Mouse (Mus musculus): Measurements from ENCODE around the gene Mettl2. TPM values are rescaled to one million over a fixed set of nuclear protein-coding genes. Genes with fewer than 3 reads are reported as not detected.

Mettl2 gene
- 18.0 TPM for polyA plus RNA-seq (2014; fragmentation: Illumina TruSeq; extraction: RNeasy Lipid Tissue Mini Kit (QIAGEN cat#74804); ENCODE audit: low read depth, low replicate concordance)

DNA sequence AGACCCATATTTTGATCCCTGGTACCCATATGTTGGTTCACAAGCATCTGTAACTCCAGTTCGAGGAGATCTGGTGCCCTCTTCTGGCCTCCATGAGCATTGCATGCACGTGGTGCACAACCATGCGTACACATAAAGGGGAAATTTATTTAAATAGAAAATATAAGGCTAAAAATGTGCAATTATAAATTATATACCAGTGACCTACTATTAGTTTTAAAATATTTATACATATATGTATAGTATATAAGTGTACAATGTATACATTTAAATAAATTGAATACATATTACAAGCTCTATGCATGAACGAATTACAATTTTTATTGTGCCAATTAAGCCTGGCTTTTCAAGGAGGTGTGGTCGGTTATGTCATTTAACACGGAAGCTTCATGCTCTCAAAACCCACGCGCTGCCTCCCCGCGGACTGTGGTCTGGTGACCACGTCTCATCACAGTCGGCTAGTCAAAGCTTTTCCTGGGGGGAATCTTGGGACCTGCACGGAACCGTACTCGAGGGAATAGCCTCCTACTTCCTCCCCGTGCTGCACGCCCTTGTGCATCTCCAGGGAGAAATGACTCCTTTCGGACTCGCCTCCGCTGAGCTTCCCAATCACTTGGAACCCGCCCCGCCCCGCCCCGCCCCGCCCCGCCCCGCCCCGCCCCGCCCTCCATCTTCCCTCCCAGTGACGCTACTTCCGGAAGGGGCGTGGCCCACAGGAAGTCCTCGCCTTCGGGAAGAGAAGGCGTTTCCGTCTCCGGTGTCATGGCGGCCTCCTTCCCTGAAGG, at the start of gene Mettl2:
Gene Mettl2, plus strand, starts transcription at position 691 of the 785 bp plus-strand sequence.

DNA sequence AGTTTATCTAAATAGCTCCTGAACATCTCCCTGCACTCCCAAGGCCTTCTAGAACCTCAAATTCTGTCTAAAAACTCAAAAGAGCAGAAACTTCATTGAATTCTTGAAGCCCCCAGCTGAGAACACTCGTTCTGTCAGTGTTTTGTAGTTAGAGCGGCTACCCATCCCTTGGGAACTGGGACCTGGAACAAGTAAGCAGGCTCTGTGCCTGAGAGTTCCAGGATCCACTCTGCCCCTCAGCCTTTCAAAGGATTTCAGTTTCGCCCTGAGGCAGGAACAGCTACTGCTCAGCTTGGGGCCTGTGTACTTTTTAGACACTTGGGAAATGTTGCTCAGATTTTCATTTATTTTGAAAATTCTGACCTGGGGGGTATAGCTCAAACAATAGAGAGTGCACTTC, 20.4 kb downstream of the Mettl2 start, which contains the start of gene Gm10842:
Gene Gm10842, plus strand, starts transcription at position 301 of the 400 bp plus-strand sequence.

DNA sequence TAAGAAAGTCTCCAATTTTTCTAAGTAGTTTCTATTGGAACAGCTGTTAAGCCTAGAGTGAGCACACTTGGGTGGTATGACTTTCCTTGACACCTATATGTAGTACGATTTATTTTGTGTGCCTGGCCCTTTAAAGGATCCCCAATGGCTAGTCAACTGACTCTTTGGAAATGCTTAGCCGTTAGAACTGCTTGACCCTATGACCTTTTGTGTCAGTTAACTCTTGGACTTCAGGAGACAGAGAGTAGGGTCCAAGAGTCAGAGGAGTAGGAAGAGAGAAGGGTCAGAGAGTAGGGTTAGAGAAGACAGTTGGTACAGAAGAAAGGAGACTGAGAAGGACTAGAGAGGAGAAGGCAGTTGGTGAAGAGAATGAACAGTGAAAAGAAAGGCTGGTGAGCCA, 52.3 kb downstream of the Mettl2 start, which contains the start of gene Tlk2:
Gene Tlk2, plus strand, starts transcription at position 292 of the 400 bp plus-strand sequence.

Other genes with a start within 250 kb of the Mettl2 start
- 494 TPM for gene Efcab3, start 62.8 kb upstream of the Mettl2 start, polyA plus RNA-seq (2014; fragmentation: Illumina TruSeq; extraction: RNeasy Lipid Tissue Mini Kit (QIAGEN cat#74804); ENCODE audit: low read depth, low replicate concordance)
- not detected for gene Gm10842, start 20.5 kb downstream of the Mettl2 start, polyA plus RNA-seq (2014; fragmentation: Illumina TruSeq; extraction: RNeasy Lipid Tissue Mini Kit (QIAGEN cat#74804); ENCODE audit: low read depth, low replicate concordance)
- 362 TPM for gene Tlk2, start 52.4 kb downstream of the Mettl2 start, polyA plus RNA-seq (2014; fragmentation: Illumina TruSeq; extraction: RNeasy Lipid Tissue Mini Kit (QIAGEN cat#74804); ENCODE audit: low read depth, low replicate concordance)
- 0.06 TPM for gene Mrc2, start 166.2 kb downstream of the Mettl2 start, polyA plus RNA-seq (2014; fragmentation: Illumina TruSeq; extraction: RNeasy Lipid Tissue Mini Kit (QIAGEN cat#74804); ENCODE audit: low read depth, low replicate concordance)

Data from testis, adult 10 weeks (tissue).